Mouse (Mus musculus) layer of hippocampus, postnatal 14 days (tissue): ENCODE measurements around the gene Mpz. TPM values are rescaled to one million over a fixed set of nuclear protein-coding genes. Genes with fewer than 3 reads are reported as not detected.

Experiments used
- DNase-seq, 2 experiments: peaks; one replicate each; pipeline ENCODE4 v3.0.0; 2021 to 2022; ENCODE audit warnings: low spot score in 2 of 2, mixed read lengths in 1 of 2
- total RNA-seq, 2 experiments: library from RNA; stranded (reverse); gene quantifications; 2 replicates each; pipeline ENCODE4 v1.2.3; 2021

The Mpz gene
- total RNA-seq, 2 experiments from 2014 or later: not detected

- no peak for DNase-seq
Measured at GRCm38 (mm10) chr1:171187851-171188700, 37.6 kb downstream of the Mpz start.

DNA sequence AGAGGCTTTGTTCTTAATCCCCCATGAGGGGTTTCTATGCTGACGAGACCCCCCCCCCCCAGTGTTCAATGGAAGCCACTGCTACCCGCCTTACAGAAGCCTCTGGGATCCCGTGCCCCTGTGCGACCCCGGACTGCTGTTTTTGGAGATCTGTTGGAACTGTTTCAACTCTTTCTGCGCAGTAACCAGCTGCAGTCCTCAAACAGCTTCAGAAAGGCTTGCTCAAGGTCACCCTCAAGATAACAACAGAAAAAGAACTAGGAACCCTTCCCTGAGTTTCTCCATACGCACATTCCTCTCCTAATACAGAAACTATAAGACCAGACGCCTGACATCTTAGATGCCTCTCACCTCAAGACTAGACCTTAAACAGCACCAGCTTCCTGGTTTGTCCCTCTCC is 38.5 kb downstream of the Mpz start:
- DNase-seq: no peak

DNA sequence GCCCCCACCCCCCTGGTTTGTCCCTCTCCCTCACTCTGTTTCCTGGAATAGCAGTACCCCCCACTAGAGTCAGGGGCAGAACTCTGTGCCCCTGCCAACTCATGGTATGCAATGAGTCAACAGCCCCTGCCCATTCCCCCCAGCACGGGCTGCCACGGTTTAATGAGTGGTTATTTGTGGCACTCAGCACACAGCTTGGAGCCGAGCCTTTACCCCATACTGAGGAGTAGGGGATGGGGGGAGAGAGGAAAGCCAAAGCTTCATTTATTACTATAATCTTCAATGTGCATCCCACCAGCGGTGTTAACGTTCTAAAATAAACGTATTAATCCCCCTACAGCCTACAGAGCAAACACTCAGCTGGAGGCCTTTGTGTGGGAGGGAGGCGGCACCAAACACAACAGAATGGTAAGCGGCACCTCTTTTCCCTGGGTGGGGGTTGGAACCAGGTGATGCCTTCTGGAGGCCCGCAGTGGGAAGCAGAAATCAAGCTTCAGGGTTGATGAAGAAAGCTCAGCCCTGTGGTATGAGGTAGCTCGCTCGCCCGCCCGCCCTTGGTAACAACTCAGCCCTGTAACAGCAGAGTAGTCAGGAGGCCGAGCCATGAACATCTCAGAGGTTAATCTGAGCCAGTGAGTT is 39.1 kb downstream of the Mpz start:
- DNase-seq: no peak

DNA sequence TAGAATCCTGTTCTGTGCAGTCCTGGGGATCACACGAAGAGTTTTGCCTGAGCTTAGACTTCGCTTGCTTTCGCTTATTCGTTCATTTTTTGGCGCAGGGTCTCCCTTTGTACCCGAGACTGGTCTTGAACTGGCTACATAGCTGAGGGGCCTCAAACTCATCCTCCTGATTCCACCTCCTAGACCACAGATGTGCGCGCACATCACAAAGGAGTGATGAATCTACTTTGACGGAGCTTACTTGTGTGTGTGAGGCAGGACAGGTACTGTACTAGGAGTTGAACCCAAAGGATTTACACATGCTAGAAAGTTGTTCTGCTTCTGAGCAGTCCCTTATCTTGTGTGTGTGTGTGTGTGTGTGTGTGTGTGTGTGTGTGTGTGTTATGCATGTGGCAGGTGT is 40.3 kb downstream of the Mpz start:
- DNase-seq: no peak

DNA sequence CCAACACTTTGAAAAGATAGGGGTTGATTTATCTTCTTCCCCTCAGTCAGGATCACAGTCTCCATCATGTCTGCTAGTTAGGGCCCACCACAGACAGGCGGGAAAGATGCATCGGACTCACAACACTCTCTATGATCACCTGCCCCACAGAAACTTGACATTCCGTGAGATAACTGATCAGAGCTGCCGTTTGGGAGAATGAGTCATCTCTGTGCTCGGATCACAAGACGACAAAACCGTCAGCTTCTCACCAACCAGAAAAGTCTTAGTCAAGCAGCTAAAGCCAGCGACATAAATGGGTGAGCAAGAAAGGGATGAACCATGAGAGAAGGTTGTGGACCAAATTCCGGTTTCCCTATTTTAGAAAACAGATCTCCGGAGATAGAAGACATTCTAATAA is 41.8 kb downstream of the Mpz start:
- no peak for DNase-seq

GRCm38 (mm10) chr1:171193093-171193840 is 42.8 kb downstream of the Mpz start:
- no peak for DNase-seq

GRCm38 (mm10) chr1:171193911-171194830 is 43.7 kb downstream of the Mpz start:
- DNase-seq: no peak

DNA sequence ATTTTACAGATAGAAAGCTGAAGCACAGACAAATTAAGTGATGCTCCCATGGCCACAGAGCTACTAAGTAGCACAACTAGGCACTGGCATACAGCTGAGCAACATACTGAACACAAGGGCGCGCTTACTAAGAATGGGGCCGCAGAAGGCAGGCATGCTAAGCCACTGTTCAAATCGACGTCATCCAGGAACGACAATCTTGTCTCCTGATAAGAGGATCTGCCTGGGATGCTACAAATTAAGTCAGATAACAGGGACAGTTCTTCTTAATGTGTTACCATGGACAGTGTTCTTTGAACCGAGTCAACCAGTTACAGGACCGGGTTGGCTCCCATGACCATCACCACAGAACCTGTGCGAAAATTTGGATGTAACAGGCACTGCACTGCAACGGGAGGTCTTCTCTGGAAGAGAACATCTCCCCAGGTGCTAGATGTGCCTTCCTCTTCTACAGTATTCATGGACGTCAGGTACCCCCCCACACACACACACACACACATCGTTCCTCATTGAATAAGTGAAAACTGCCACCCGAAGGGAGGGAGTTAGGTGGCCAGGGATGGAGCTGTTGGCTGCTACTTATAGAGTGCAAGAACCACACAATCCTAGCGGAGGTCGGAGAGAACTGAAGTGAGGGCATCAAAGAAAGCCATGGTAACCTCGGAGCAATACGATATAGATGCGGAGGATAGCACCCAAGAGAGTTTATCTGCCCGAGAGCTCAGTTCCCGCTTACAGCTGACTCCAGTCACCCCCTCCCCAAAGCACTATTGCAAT is 44.7 kb downstream of the Mpz start:
- no peak for DNase-seq

GRCm38 (mm10) chr1:171195887-171196397 is 45.4 kb downstream of the Mpz start, which contains the start of gene Pcp4l1:
Gene Pcp4l1, minus strand, starts transcription at chr1:171196268.
- DNase-seq: peak in 1 of 2 experiments; percentile 43

- DNase-seq: no peak
Measured at GRCm38 (mm10) chr1:171199532-171199931, 49.0 kb downstream of the Mpz start.

DNA sequence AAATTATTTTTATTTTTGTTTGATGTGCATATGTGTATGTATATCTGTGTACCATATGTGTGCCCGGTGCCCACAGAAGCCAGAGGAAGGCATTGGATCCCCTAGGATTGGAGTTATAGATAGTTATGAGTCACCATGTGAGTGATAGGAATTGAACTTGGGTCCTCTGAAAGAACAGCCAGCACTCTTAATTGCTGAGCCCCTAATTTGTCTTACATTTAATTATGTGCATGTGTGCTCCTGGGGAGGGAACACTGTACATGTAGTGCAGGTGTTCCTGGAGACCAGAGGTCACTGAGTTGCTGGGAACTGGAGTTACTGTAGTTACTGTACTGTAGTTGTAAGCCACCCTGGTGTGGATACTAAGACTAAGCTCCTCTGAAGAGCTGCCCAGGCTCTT is 50.3 kb downstream of the Mpz start:
- no peak for DNase-seq

GRCm38 (mm10) chr1:171203471-171204248 is 53.1 kb downstream of the Mpz start:
- no peak for DNase-seq

- DNase-seq: no peak
Measured at GRCm38 (mm10) chr1:171204249-171204644, 53.7 kb downstream of the Mpz start.

DNA sequence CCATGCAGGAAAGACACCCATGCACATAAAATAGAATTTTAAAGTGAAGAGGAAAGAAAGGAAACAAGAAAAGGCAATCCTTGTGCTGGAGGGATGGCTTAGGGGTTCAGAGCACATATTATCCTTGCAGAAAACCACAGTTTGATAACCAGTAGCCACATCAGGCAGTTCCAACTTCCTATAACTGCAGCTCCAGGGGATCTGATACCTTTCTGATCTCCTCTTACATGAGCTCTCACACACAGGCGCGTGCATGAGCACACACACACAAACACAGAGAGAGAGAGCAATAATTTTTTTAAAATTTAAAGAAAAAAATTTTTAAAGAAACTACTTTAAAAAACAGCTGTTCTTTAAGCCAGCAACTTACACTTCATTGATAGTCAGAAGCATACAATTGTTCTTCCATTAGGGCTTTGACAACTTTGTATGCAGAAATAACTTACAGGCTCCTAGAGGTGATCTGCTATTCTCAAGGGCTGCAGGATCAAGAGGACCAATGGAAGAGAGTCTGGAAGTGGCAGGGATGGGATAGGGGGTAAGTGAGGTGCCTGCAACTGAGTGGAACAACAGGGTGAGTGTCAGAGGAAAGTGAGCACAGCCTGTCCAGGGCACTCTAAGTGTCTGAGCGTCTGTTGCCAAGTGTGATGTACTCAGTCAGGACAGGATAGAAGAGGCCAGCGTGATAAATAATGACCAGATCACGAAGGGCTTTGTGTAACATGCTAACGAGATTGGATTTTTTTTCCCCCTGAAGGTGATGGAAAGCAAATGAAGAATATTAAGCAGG is 55.4 kb downstream of the Mpz start:
- DNase-seq: no peak

DNA sequence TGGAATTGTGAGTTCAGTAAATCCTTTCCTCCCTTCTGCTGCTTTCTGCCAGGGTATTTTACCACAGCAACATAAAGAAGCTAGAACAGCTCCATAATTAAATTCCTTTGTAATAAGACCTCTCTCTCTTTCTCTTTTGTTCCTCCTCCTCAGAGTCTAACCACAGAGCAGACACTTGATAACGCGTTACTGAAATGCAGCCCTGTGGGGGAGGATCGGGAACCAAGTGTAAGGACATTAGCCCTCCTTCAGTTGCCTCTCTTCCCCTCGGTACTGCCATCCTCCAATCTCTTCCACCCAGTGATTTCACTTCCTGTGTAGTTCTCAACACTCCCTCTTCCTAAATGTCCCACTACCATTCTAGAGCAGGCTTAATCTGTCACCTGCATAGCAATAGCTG is 58.9 kb downstream of the Mpz start:
- DNase-seq: no peak
